Mouse (Mus musculus) G1E (cell line): ENCODE data around the gene Kdm2b.

Experiments
- CTCF ChIP-seq: IDR thresholded peaks from 2 replicates; pipeline ENCODE4 v1.5.1; 2012; ENCODE audit warnings: low read depth, low read length, inconsistent platforms, mixed read lengths
- GATA1 ChIP-seq: IDR thresholded peaks from 2 replicates; pipeline ENCODE4 v1.6.1; 2012; ENCODE audit warnings: borderline replicate concordance, low read length, inconsistent platforms, mixed read lengths
- GATA2 ChIP-seq: IDR thresholded peaks from 2 replicates; pipeline ENCODE4 v1.6.1; 2012; ENCODE audit warnings: low read depth, low read length, inconsistent platforms, borderline replicate concordance
- TAL1 ChIP-seq: conservative IDR thresholded peaks from 2 replicates; pipeline ENCODE4 v1.6.1; 2012; ENCODE audit warnings: low read depth, low read length, inconsistent platforms, mixed read lengths

DNA sequence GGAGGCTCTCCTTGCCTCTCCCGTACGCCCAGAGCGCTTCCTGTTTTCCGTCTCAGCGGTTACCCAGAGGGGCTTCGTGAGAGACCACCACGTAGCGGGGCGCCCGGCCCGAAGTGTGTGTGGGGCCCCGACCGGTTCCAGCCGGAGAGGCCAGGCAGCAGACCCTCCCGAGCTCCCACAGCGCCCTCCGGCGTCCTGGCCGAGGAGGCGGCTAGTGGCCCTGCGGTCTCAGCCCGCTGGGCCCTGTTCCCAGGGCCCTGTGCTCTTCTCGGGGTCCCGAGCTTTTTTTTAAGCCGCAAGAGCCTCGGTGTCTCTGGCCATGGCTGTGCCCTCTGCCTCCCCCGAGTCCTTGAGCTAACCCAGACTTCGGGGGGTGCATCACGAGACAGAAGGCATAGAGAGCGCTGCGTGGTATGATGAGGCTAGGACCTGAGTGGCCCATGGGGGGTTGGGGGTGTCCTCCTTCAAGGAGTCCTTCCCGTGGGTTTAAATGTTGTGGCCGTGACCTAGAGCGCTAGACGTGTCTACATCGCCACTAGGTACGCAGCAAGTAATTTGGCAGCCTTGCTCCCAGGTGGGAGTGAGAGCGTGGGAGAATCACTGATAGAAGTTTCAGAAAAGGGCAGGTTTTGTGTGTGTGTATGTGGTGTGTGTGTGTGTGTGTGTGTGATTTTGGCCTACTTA is 139.2 kb downstream of the Kdm2b start:
- TF ChIP-seq CTCF (no peak), TAL1 (no peak), GATA1 (no peak), GATA2 (no peak)
